Mouse (Mus musculus): ENCODE measurements around the gene Mymx.

Mymx gene

GRCm38 (mm10) chr17:45589236-45589635 is 12.7 kb downstream of the Mymx start:
- DNase-seq, result peak; percentile 89

GRCm38 (mm10) chr17:45588370-45588769 is 13.5 kb downstream of the Mymx start:
- DNase-seq, result peak; percentile 90

- DNase-seq, result no peak
Measured at GRCm38 (mm10) chr17:45586449-45586837, 15.5 kb downstream of the Mymx start.

- DNase-seq, result peak; percentile 93
Measured at GRCm38 (mm10) chr17:45585725-45586448, 16.0 kb downstream of the Mymx start.

GRCm38 (mm10) chr17:45584939-45585678 is 16.8 kb downstream of the Mymx start:
- peak; percentile 99 for DNase-seq

GRCm38 (mm10) chr17:45584096-45584896 is 17.6 kb downstream of the Mymx start:
- peak; percentile 100 for DNase-seq

- peak; percentile 86 for DNase-seq
Measured at GRCm38 (mm10) chr17:45582715-45583355, 19.1 kb downstream of the Mymx start.

GRCm38 (mm10) chr17:45582188-45582587 is 19.7 kb downstream of the Mymx start:
- no peak for DNase-seq

- DNase-seq, result peak; percentile 96
Measured at GRCm38 (mm10) chr17:45581567-45581983, 20.3 kb downstream of the Mymx start.

- peak; percentile 97 for DNase-seq
Measured at GRCm38 (mm10) chr17:45580958-45581477, 20.9 kb downstream of the Mymx start.

GRCm38 (mm10) chr17:45579554-45579953 is 22.3 kb downstream of the Mymx start:
- no peak for DNase-seq

- DNase-seq, result no peak
Measured at GRCm38 (mm10) chr17:45578843-45579242, 23.1 kb downstream of the Mymx start.

- DNase-seq, result no peak
Measured at GRCm38 (mm10) chr17:45578242-45578641, 23.7 kb downstream of the Mymx start.

GRCm38 (mm10) chr17:45575123-45575897 is 26.6 kb downstream of the Mymx start:
- DNase-seq, result no peak

- DNase-seq, result peak; percentile 98
Measured at GRCm38 (mm10) chr17:45574129-45574761, 27.7 kb downstream of the Mymx start.

- DNase-seq, result peak; percentile 99
Measured at GRCm38 (mm10) chr17:45573780-45574123, 28.1 kb downstream of the Mymx start.

- peak; percentile 100 for DNase-seq
Measured at GRCm38 (mm10) chr17:45573087-45573779, 28.7 kb downstream of the Mymx start, which contains the start of gene Hsp90ab1. Hsp90ab1 (minus strand) TSS chr17:45573271.

- peak; percentile 99 for DNase-seq
Measured at GRCm38 (mm10) chr17:45572103-45573086, 29.5 kb downstream of the Mymx start.

GRCm38 (mm10) chr17:45569999-45570398 is 31.9 kb downstream of the Mymx start:
- DNase-seq, result no peak
